Comparison of ENCODE assay signal across 8 mouse cellular contexts in the genomic region with DNA sequence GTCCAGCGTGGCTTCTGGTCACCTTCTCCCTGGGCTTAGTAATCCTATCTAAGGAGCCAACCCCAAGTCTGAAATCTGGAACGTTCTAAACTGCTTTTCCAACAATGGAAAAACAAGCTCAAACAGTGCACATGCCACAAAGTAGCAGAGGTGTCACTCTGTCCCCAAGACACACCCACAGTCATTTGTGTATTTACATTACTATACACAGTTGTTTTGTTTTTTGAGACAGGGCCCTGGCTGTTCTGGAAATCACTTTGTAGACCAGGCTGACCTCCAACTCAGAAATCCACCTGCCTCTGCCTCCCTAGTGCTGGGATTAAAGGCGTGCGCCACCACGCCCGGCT. TPM values are rescaled to one million over a fixed set of nuclear protein-coding genes. Genes with fewer than 3 reads are reported as not detected.
DNase-seq lines count a peak whose midpoint lies in the region; ATAC-seq and TF ChIP-seq lines count a peak whose summit lies in the region.

No protein-coding gene starts in this region.

- peak overlapping the region; percentile 92 for H3K9ac ChIP-seq in lung, postnatal 0 days (replicated peaks; ENCODE audit: low read depth)
- peak overlapping the region; percentile 96 for H3K9ac ChIP-seq in limb, embryonic 14.5 days (ENCODE audit: low read depth, low read length, severe bottlenecking)

- TF ChIP-seq POLR2A in limb, embryonic 14.5 days (IDR thresholded peaks at IDR 0.05; ENCODE audit: borderline replicate concordance, extremely low read depth, insufficient read depth, insufficient read length): no peak
- no peak for TF ChIP-seq POLR2A in small intestine, adult 2 months (IDR thresholded peaks at IDR 0.05; ENCODE audit: low read depth, low read length)

- no peaks in the 10 kb centered on the region for H3K27me3 ChIP-seq in lung, postnatal 0 days (replicated peaks; ENCODE audit: insufficient read depth, low read length)
- no peaks in the 10 kb centered on the region for H3K27me3 ChIP-seq in limb, embryonic 14.5 days (ENCODE audit: control insufficient read depth, insufficient read depth, low read length)
- H3K27me3 ChIP-seq in small intestine, adult 2 months (ENCODE audit: control insufficient read depth, insufficient read depth, low read length): no peaks in the 10 kb centered on the region

- no peaks in the 10 kb centered on the region for H3K9me3 ChIP-seq in lung, postnatal 0 days (ENCODE audit: low read length)
- no peaks in the 10 kb centered on the region for H3K9me3 ChIP-seq in limb, embryonic 14.5 days (ENCODE audit: control insufficient read depth, low read length)

- TF ChIP-seq CTCF in lung, postnatal 0 days (IDR thresholded peaks at IDR 0.05): no peak
- no peak for TF ChIP-seq CTCF in small intestine, adult 2 months (IDR thresholded peaks at IDR 0.05; ENCODE audit: extremely low read depth, insufficient read length, insufficient replicate concordance, low read depth, low read length)

- DNase-seq in lung, postnatal 0 days (ENCODE audit: low spot score): no peak
- DNase-seq in lung, postnatal 10 days: no peak
- no peak for DNase-seq in limb, embryonic 14.5 days (ENCODE audit: low spot score)
- no peak for DNase-seq in layer of hippocampus, postnatal 10 days (ENCODE audit: low spot score in 2 of 2)
- DNase-seq in embryo, embryonic 10.5 days (ENCODE audit: low spot score): no peak
- DNase-seq in gastrocnemius, postnatal 25 days: no peak

- H3K27ac ChIP-seq in lung, postnatal 0 days (ENCODE audit: low read length): no peak overlapping the region
- H3K27ac ChIP-seq in limb, embryonic 14.5 days (replicated peaks; ENCODE audit: low read depth, low read length): no peak overlapping the region
- no peak overlapping the region for H3K27ac ChIP-seq in small intestine, adult 2 months (ENCODE audit: insufficient read depth, low read depth, low read length)

- TF ChIP-seq EP300 in lung, postnatal 0 days (IDR thresholded peaks at IDR 0.05): no peak

- H3K4me3 ChIP-seq in lung, postnatal 0 days (ENCODE audit: low read depth, low read length): peak overlapping the region; percentile 84
- H3K4me3 ChIP-seq in limb, embryonic 14.5 days (replicated peaks; ENCODE audit: low read length): peak overlapping the region; percentile 97
- peak overlapping the region; percentile 95 for H3K4me3 ChIP-seq in small intestine, adult 2 months (ENCODE audit: low read depth, low read length)

- H3K36me3 ChIP-seq in lung, postnatal 0 days (ENCODE audit: insufficient read depth, low read length): no peaks in the 10 kb centered on the region
- H3K36me3 ChIP-seq in limb, embryonic 14.5 days (ENCODE audit: control insufficient read depth, insufficient read depth, low read length): peaks cover 7% of the 10 kb centered on the region
- H3K36me3 ChIP-seq in small intestine, adult 2 months (ENCODE audit: control insufficient read depth, insufficient read depth, low read length): 0 out of 2 replicates have a peak, but pooled peaks cover 3% of the 10 kb centered on the region

- WGBS in lung, postnatal 0 days: 64% methylated on average over 6 of the region's 6 CpGs
- WGBS in limb, embryonic 14.5 days: 62% methylated on average over 6 of the region's 6 CpGs
- WGBS in small intestine, adult 2 months: 50% methylated on average over 6 of the region's 6 CpGs

- peak overlapping the region; percentile 94 for H3K4me2 ChIP-seq in lung, postnatal 0 days (replicated peaks; ENCODE audit: low read depth, low read length)
- H3K4me2 ChIP-seq in limb, embryonic 14.5 days (replicated peaks; ENCODE audit: low read depth, low read length, severe bottlenecking): peak overlapping the region; percentile 83

- H3K4me1 ChIP-seq in lung, postnatal 0 days (ENCODE audit: insufficient read depth, low read depth, low read length): peaks cover 8% of the 10 kb centered on the region; the same call in 1 of the 2 replicates
- peaks cover 8% of the 10 kb centered on the region for H3K4me1 ChIP-seq in limb, embryonic 14.5 days (ENCODE audit: control insufficient read depth, insufficient read depth, low read length)
- H3K4me1 ChIP-seq in small intestine, adult 2 months (ENCODE audit: control insufficient read depth, insufficient read depth, insufficient read length, low read length): peaks cover 9% of the 10 kb centered on the region; the same call in 1 of the 2 replicates

- ATAC-seq in lung, postnatal 0 days: no peak
- peak; percentile 20; the same call in 1 of the 2 replicates for ATAC-seq in erythroid progenitor cell, adult 5-6 weeks (replicated peaks; ENCODE audit: low FRiP score, poor library complexity, severe bottlenecking)
- ATAC-seq in limb, embryonic 14.5 days (ENCODE audit: low FRiP score, low read depth): no peak

RNA-seq across cellular contexts. Expression of gene Pelp1, which starts 0.4 kb away (rescaled TPM):
- polyA plus RNA-seq in lung, postnatal 0 days (2015; fragmentation: Nextera tagmentation; extraction: Ambion mirVana): 9.1 and 9.6 TPM in 2 replicates
- 3.2 and 8.4 TPM in 2 replicates for total RNA-seq in erythroid progenitor cell, adult 5-6 weeks (2015; ENCODE audit: low replicate concordance)
- total RNA-seq in erythroid progenitor cell, adult 5-6 weeks (2017; ENCODE audit: low replicate concordance): 3.1 and 3.8 TPM in 2 replicates
- 37.1 and 45.2 TPM in 2 replicates for polyA plus RNA-seq in limb, embryonic 14.5 days (2012; rRNA removed)
- 34.8 and 38.1 TPM in 2 replicates for polyA plus RNA-seq in limb, embryonic 14.5 days (2014; fragmentation: Nextera tagmentation; extraction: Ambion mirVana)
- 7.5 and 12.2 TPM in 2 replicates for polyA plus RNA-seq in small intestine, adult 2 months (2012; rRNA removed)
- total RNA-seq in layer of hippocampus, postnatal 10 days (2021): 10 to 100 TPM; 41.3 to 46.8 TPM
- 10 to 100 TPM; 15.5 to 18.5 TPM for total RNA-seq in gastrocnemius, postnatal 25 days (2021)

RNA-seq across cellular contexts. Expression of gene Arrb2, which starts 22.2 kb away (rescaled TPM):
- 12.7 and 13.7 TPM in 2 replicates for polyA plus RNA-seq in lung, postnatal 0 days (2015; fragmentation: Nextera tagmentation; extraction: Ambion mirVana)
- 30.6 and 51.2 TPM in 2 replicates for total RNA-seq in erythroid progenitor cell, adult 5-6 weeks (2015; ENCODE audit: low replicate concordance)
- 27.9 and 33.4 TPM in 2 replicates for total RNA-seq in erythroid progenitor cell, adult 5-6 weeks (2017; ENCODE audit: low replicate concordance)
- 48.7 and 53.6 TPM in 2 replicates for polyA plus RNA-seq in limb, embryonic 14.5 days (2012; rRNA removed)
- 18.5 and 21.5 TPM in 2 replicates for polyA plus RNA-seq in limb, embryonic 14.5 days (2014; fragmentation: Nextera tagmentation; extraction: Ambion mirVana)
- 15.3 and 23.2 TPM in 2 replicates for polyA plus RNA-seq in small intestine, adult 2 months (2012; rRNA removed)
- total RNA-seq in layer of hippocampus, postnatal 10 days (2021): 10 to 100 TPM; 92.5 to 96.0 TPM
- total RNA-seq in gastrocnemius, postnatal 25 days (2021): 1 to 10 TPM; 7.5 to 9.0 TPM

RNA-seq across cellular contexts. Expression of gene Med11, which starts 41.4 kb away (rescaled TPM):
- polyA plus RNA-seq in lung, postnatal 0 days (2015; fragmentation: Nextera tagmentation; extraction: Ambion mirVana): 37.3 and 37.9 TPM in 2 replicates
- total RNA-seq in erythroid progenitor cell, adult 5-6 weeks (2015; ENCODE audit: low replicate concordance): 11.9 and 18.0 TPM in 2 replicates
- 6.4 and 31.5 TPM in 2 replicates for total RNA-seq in erythroid progenitor cell, adult 5-6 weeks (2017; ENCODE audit: low replicate concordance)
- polyA plus RNA-seq in limb, embryonic 14.5 days (2012; rRNA removed): 27.6 and 32.4 TPM in 2 replicates
- 44.8 and 47.4 TPM in 2 replicates for polyA plus RNA-seq in limb, embryonic 14.5 days (2014; fragmentation: Nextera tagmentation; extraction: Ambion mirVana)
- polyA plus RNA-seq in small intestine, adult 2 months (2012; rRNA removed): 16.4 and 24.1 TPM in 2 replicates
- 10 to 100 TPM; 20.5 TPM for total RNA-seq in layer of hippocampus, postnatal 10 days (2021)
- 1 to 10 TPM; 5.6 to 6.2 TPM for total RNA-seq in gastrocnemius, postnatal 25 days (2021)

RNA-seq across cellular contexts. Expression of gene Zmynd15, which starts 49.0 kb away (rescaled TPM):
- 1.0 and 1.4 TPM in 2 replicates for polyA plus RNA-seq in lung, postnatal 0 days (2015; fragmentation: Nextera tagmentation; extraction: Ambion mirVana)
- total RNA-seq in erythroid progenitor cell, adult 5-6 weeks (2015; ENCODE audit: low replicate concordance): not detected in 2 replicates
- not detected in 2 replicates for total RNA-seq in erythroid progenitor cell, adult 5-6 weeks (2017; ENCODE audit: low replicate concordance)
- 1.1 and 1.4 TPM in 2 replicates for polyA plus RNA-seq in limb, embryonic 14.5 days (2012; rRNA removed)
- 0.46 and 0.92 TPM in 2 replicates for polyA plus RNA-seq in limb, embryonic 14.5 days (2014; fragmentation: Nextera tagmentation; extraction: Ambion mirVana)
- 2.5 and 7.1 TPM in 2 replicates for polyA plus RNA-seq in small intestine, adult 2 months (2012; rRNA removed)
- total RNA-seq in layer of hippocampus, postnatal 10 days (2021): 1 to 10 TPM in 1 of 2 experiments, under 1 TPM in 1; 0.96 to 1.1 TPM
- under 1 TPM; 0.38 to 0.97 TPM for total RNA-seq in gastrocnemius, postnatal 25 days (2021)

RNA-seq across cellular contexts. Expression of gene Cxcl16, which starts 49.5 kb away (rescaled TPM):
- polyA plus RNA-seq in lung, postnatal 0 days (2015; fragmentation: Nextera tagmentation; extraction: Ambion mirVana): 45.1 and 52.3 TPM in 2 replicates
- total RNA-seq in erythroid progenitor cell, adult 5-6 weeks (2015; ENCODE audit: low replicate concordance): not detected in 2 replicates
- total RNA-seq in erythroid progenitor cell, adult 5-6 weeks (2017; ENCODE audit: low replicate concordance): not detected in 2 replicates
- polyA plus RNA-seq in limb, embryonic 14.5 days (2012; rRNA removed): 4.4 and 5.9 TPM in 2 replicates
- polyA plus RNA-seq in limb, embryonic 14.5 days (2014; fragmentation: Nextera tagmentation; extraction: Ambion mirVana): 4.3 and 6.3 TPM in 2 replicates
- polyA plus RNA-seq in small intestine, adult 2 months (2012; rRNA removed): 28.1 and 48.0 TPM in 2 replicates
- total RNA-seq in layer of hippocampus, postnatal 10 days (2021): under 1 TPM; 0.42 to 0.69 TPM
- total RNA-seq in gastrocnemius, postnatal 25 days (2021): 1 to 10 TPM; 1.3 to 2.0 TPM
